Mouse (Mus musculus) megakaryocyte, embryonic 14.5 days (primary cell): Measurements from ENCODE around the gene Zdhhc17.

Experiments used
- FLI1 ChIP-seq: IDR thresholded peaks from 2 replicates; pipeline ENCODE4 v1.6.1; 2012; ENCODE audit warnings: low read length, inconsistent platforms, mixed read lengths
- GATA1 ChIP-seq: IDR thresholded peaks from 3 replicates; pipeline ENCODE4 v1.6.1; 2012; ENCODE audit warnings: mixed read lengths, low read length, inconsistent platforms, borderline replicate concordance

GRCm38 (mm10) chr10:111014476-111014875 is 4.5 kb upstream of the Zdhhc17 start:
- no peak for TF ChIP-seq FLI1
- no peak for TF ChIP-seq GATA1
